7 mouse cellular contexts compared by ENCODE assay signal in the genomic region with DNA sequence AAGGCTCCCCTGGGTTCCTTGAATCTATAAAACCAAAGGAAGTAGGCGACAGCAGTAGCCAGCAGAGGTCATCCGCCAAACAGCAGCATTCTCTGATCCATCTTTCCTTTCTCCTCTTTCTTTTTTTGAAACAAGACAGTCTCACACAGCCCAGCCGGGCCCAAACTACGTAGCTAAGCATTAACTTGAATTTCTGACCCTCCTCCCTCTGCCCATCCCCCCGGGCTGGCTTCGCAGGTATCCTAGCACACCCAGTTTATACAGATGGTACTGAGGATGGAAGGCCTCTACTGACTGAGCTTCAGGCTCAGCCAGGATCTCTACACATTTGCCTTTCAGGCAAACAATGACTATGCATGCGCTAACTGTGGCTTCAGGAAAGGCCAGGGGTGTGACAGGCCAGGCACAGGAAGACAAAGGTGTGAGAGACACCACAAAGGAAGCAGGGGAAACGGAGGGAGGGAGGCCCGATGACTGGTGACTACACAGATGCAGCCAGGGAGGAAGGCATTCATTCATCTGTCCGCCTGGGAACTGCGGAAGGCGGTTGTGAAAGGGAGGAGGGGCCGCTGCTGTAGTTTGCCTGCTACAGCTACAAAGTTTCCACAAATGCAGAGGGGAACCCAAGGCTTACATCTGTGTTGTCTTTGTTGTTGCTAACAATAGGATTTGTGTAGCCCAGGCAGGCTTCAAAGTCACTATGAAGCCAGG. TPM values are rescaled to one million over a fixed set of nuclear protein-coding genes. Genes with fewer than 3 reads are reported as not detected.
DNase-seq lines count a peak whose midpoint lies in the region; ATAC-seq and TF ChIP-seq lines count a peak whose summit lies in the region.

No protein-coding gene starts in this region.

- WGBS in heart, embryonic 14.5 days = 51% methylated on average over 13 of the region's 13 CpGs
- 26% methylated on average over 13 of the region's 13 CpGs for WGBS in neural tube, embryonic 12.5 days

- H3K9me3 ChIP-seq in E14TG2a.4 (ENCODE audit: low read length) = no peaks in the 10 kb centered on the region
- H3K9me3 ChIP-seq in heart, embryonic 14.5 days (ENCODE audit: control insufficient read depth, low read length) = no peaks in the 10 kb centered on the region
- H3K9me3 ChIP-seq in neural tube, embryonic 12.5 days = no peaks in the 10 kb centered on the region

- no peak overlapping the region for H3K4me2 ChIP-seq in heart, embryonic 14.5 days (ENCODE audit: low read length)
- H3K4me2 ChIP-seq in neural tube, embryonic 12.5 days (replicated peaks) = no peak overlapping the region; the same call in 1 of the 2 replicates

- ATAC-seq in heart, embryonic 14.5 days (ENCODE audit: insufficient number of reproducible peaks, insufficient read depth, low FRiP score, low read depth) = peak; percentile 16; the same call in 1 of the 2 replicates
- no peak for ATAC-seq in neural tube, embryonic 12.5 days (ENCODE audit: low FRiP score, low read depth)

- H3K4me3 ChIP-seq in E14TG2a.4 (replicated peaks; ENCODE audit: low read length) = peak overlapping the region; percentile 17; the same call in 1 of the 2 replicates
- H3K4me3 ChIP-seq in heart, embryonic 14.5 days (ENCODE audit: control insufficient read depth in 1 of 2, insufficient read depth in 1 of 2, low read depth in 1 of 2, low read length in 2 of 2) = no peak overlapping the region
- no peak overlapping the region for H3K4me3 ChIP-seq in neural tube, embryonic 12.5 days

- TF ChIP-seq CTCF in E14TG2a.4 (conservative IDR thresholded peaks at IDR 0.05; ENCODE audit: low read length) = no peak

- H3K36me3 ChIP-seq in E14TG2a.4 (ENCODE audit: insufficient read depth, low read length) = peaks cover 88% of the 10 kb centered on the region
- peaks cover 46% of the 10 kb centered on the region for H3K36me3 ChIP-seq in heart, embryonic 14.5 days (ENCODE audit: control insufficient read depth, insufficient read depth, low read length)
- peaks cover 63% of the 10 kb centered on the region for H3K36me3 ChIP-seq in neural tube, embryonic 12.5 days

- H3K4me1 ChIP-seq in E14TG2a.4 (replicated peaks; ENCODE audit: low read depth, low read length) = peaks cover 79% of the 10 kb centered on the region
- peaks cover 3 to 16% of the 10 kb centered on the region in 2 experiments; a peak in 3 of 4 replicates for H3K4me1 ChIP-seq in heart, embryonic 14.5 days (ENCODE audit: control insufficient read depth in 2 of 2, insufficient read depth in 2 of 2, low read length in 2 of 2)
- H3K4me1 ChIP-seq in neural tube, embryonic 12.5 days = peaks cover 15% of the 10 kb centered on the region

- peak overlapping the region; percentile 58 to 68 for H3K27ac ChIP-seq in heart, embryonic 14.5 days (replicated peaks in 1 of 2; ENCODE audit: control insufficient read depth in 1 of 2, insufficient read depth in 1 of 2, low read depth in 2 of 2, low read length in 2 of 2)
- no peak overlapping the region; the same call in 1 of the 2 replicates for H3K27ac ChIP-seq in neural tube, embryonic 12.5 days

- H3K9ac ChIP-seq in heart, embryonic 14.5 days (ENCODE audit: low read length) = 0 out of 2 replicates have a peak overlapping the region, but pooled peaks have one; percentile 8
- peak overlapping the region; percentile 38 for H3K9ac ChIP-seq in neural tube, embryonic 12.5 days

- peak; percentile 87 for DNase-seq in ZHBTc4 (ENCODE audit: low read depth, low spot score)
- peak; percentile 68 to 85 for DNase-seq in kidney, postnatal 36 days
- DNase-seq in left cerebral cortex, adult 18-20 months (ENCODE audit: low spot score in 2 of 2) = no peak
- DNase-seq in right cerebral cortex, adult 2 months (ENCODE audit: low spot score in 2 of 2) = no peak

- no peaks in the 10 kb centered on the region for H3K27me3 ChIP-seq in E14TG2a.4 (ENCODE audit: insufficient read depth, low read length)
- H3K27me3 ChIP-seq in heart, embryonic 14.5 days (ENCODE audit: control insufficient read depth, insufficient read depth, low read length) = no peaks in the 10 kb centered on the region
- no peaks in the 10 kb centered on the region for H3K27me3 ChIP-seq in neural tube, embryonic 12.5 days (replicated peaks)

RNA-seq across cellular contexts. Expression of a gene that starts 14.3 kb away (rescaled TPM):
- 5.5 and 7.2 TPM in 2 replicates for polyA plus RNA-seq in heart, embryonic 14.5 days (2014; fragmentation: Nextera tagmentation; extraction: Ambion mirVana)
- polyA plus RNA-seq in neural tube, embryonic 12.5 days (2016; fragmentation: Nextera tagmentation; extraction: Ambion mirVana) = 20.7 and 27.6 TPM in 2 replicates
- 10 to 100 TPM; 28.7 to 28.8 TPM for total RNA-seq in left cerebral cortex, adult 18-20 months (2021)

RNA-seq across cellular contexts. Expression of a gene that starts 25.6 kb away (rescaled TPM):
- polyA plus RNA-seq in heart, embryonic 14.5 days (2014; fragmentation: Nextera tagmentation; extraction: Ambion mirVana) = 5,159 and 5,554 TPM in 2 replicates
- 13,231 and 15,185 TPM in 2 replicates for polyA plus RNA-seq in neural tube, embryonic 12.5 days (2016; fragmentation: Nextera tagmentation; extraction: Ambion mirVana)
- total RNA-seq in left cerebral cortex, adult 18-20 months (2021) = 1,000 to 10,000 TPM; 2,346 to 2,379 TPM

Comparison
In these comparisons a context has a peak if more than half of its experiments do, and no peak if none do; other contexts are left out.
1. DNase-seq: peak in ZHBTc4 (single experiment) and kidney, postnatal 36 days (2 of 2); none in left cerebral cortex, adult 18-20 months (0 of 2) and right cerebral cortex, adult 2 months (0 of 2).